Mouse (Mus musculus) forebrain, embryonic 15.5 days (tissue): ENCODE results near the gene Tmem132e. TPM values are rescaled to one million over a fixed set of nuclear protein-coding genes. Genes with fewer than 3 reads are reported as not detected.

ENCODE experiments used
- ATAC-seq: fragments of 200-750 bp; cut with Nextera tagmentation; replicated peaks from 2 replicates; pipeline ENCODE4 v1.8.0; 2017; ENCODE audit warnings: mild to moderate bottlenecking, moderate TSS enrichment, moderate library complexity
- H3K27ac ChIP-seq: fragments of 300-500 bp; sonication (generic); replicated peaks from 2 replicates; pipeline ENCODE4 v1.5.1; 2015; ENCODE audit warnings: mild to moderate bottlenecking, inconsistent platforms
- H3K27me3 ChIP-seq: fragments of 300-500 bp; sonication (generic); 2 replicates; pipeline ENCODE4 v1.6.1; 2015; ENCODE audit warnings: inconsistent platforms
- H3K36me3 ChIP-seq: fragments of 300-500 bp; sonication (generic); 2 replicates; pipeline ENCODE4 v1.6.1; 2015; ENCODE audit warnings: mild to moderate bottlenecking, inconsistent platforms
- H3K4me1 ChIP-seq: fragments of 300-500 bp; sonication (generic); 2 replicates; pipeline ENCODE4 v1.6.1; 2015; ENCODE audit warnings: inconsistent platforms
- H3K4me2 ChIP-seq: fragments of 300-500 bp; sonication (generic); replicated peaks from 2 replicates; pipeline ENCODE4 v1.6.1; 2015; ENCODE audit warnings: mild to moderate bottlenecking, inconsistent platforms
- H3K4me3 ChIP-seq: fragments of 300-500 bp; sonication (generic); 2 replicates; pipeline ENCODE4 v1.5.1; 2015; ENCODE audit warnings: mild to moderate bottlenecking, inconsistent platforms
- H3K9ac ChIP-seq: fragments of 300-500 bp; sonication (generic); replicated peaks from 2 replicates; pipeline ENCODE4 v1.6.1; 2015; ENCODE audit warnings: mild to moderate bottlenecking, inconsistent platforms
- H3K9me3 ChIP-seq: fragments of 300-500 bp; sonication (generic); 2 replicates; pipeline ENCODE4 v1.6.1; 2016; ENCODE audit warnings: inconsistent platforms
- WGBS: fragments of 180-500 bp; shearing (Covaris S2); methylation state at CpG from one replicate; pipeline ENCODE4 v1.1.7; 2015; ENCODE audit warnings: mixed read lengths; 5-methylcytosine and 5-hydroxymethylcytosine counted together
- polyA plus RNA-seq: library from polyadenylated mRNA; unstranded; fragments of >200 nt; fragmentation: Nextera tagmentation; extraction: Ambion mirVana; gene quantifications from 2 replicates; pipeline ENCODE4 v1.2.1, GENCODE M21; 2015

Gene Tmem132e
- 0.69 and 1.0 TPM in 2 replicates for polyA plus RNA-seq

DNA sequence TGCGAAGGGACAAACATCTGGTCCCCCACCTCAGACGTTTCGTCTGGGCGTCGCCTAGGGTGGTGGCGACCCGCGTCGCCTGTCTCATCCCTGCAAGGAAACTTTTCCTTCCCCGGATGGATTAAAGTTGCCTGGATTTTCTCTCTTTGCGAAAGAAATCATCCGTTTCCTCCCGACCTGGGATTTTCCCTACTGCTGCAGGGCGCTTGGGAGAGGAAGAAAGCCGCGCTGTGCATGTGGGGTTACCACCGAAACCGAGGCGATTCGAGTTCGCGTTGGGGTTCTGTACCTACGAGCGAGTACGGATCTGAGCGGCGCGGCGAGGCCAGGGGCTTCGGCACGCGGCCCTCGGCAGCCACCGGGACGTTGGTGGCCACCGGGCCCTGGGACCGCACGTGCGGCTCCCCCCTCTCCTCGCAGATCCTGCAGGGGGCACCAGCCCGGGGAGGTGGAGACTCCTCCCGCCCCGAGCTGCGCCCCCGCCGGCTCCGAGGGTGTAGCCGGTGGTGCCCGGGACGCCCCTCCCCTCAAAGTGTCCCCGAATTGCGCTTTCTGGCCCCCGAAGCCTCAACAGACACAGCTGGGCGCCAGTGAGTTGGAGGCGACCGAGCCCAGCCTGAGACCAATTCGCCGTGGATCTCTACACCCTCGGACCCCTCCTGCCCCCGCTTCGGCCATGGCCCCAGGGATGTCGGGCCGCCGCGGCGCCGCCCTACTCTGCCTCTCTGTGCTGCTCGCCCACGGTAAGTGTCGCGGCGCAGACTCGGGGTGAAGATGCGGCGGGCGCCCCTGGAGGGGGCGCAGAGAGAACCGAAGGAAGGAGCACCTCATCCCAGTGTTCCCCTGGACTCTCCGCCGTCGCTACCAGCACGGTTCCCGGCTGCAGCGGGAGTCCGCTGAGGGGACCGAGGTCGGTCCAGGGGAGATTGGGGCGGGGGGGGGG, at the start of gene Tmem132e:
Tmem132e (plus strand) TSS at position 530 of the 943 bp plus-strand sequence.
- Histone ChIP-seq H3K4me1 (peaks cover 35% of the 10 kb centered on the region), H3K9me3 (no peaks in the 10 kb centered on the region), H3K27ac (peak within 1 kb of the TSS; percentile 11; the same call in 1 of the 2 replicates), H3K4me2 (peak within 1 kb of the TSS; percentile 100), H3K9ac (peak within 1 kb of the TSS; percentile 59), H3K27me3 (peaks cover 38% of the 10 kb centered on the region), H3K4me3 (peak within 1 kb of the TSS; percentile 74), H3K36me3 (no peaks in the 10 kb centered on the region)
- peak; percentile 52 for ATAC-seq
- under 1% methylated on average over 88 of the region's 88 CpGs for WGBS

DNA sequence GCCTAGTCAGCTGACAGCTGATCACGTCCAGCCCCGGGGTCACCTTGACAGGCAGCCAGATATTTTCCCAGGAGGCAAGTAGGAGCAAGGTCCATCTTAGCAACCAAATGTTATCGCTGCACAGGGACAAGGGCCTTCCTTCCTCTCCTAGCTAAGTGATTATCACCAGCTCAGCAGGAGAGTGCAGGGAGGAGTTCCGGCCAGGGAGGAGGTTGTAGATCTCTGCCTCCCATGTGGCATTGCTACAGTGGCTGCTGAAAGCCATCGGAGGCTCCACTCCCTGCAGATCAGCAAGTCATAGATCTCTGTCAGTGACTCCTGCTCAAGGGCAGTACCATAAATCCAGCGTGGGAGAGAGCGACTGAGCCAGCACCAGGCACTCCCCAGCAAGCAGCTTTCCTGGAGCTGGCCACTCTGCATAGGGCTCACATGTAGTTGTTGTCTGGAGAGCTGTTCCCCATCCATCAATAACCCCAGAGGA, 48.7 kb upstream of the Tmem132e start:
- H3K4me1 ChIP-seq: no peaks in the 10 kb centered on the region
- H3K4me2 ChIP-seq: no peak overlapping the region
- no peak for ATAC-seq
- H3K36me3 ChIP-seq: no peaks in the 10 kb centered on the region
- H3K9ac ChIP-seq: no peak overlapping the region
- H3K27ac ChIP-seq: no peak overlapping the region
- H3K27me3 ChIP-seq: no peaks in the 10 kb centered on the region
- no peak overlapping the region for H3K4me3 ChIP-seq
- H3K9me3 ChIP-seq: no peaks in the 10 kb centered on the region
- 47% methylated on average over 7 of the region's 7 CpGs for WGBS

DNA sequence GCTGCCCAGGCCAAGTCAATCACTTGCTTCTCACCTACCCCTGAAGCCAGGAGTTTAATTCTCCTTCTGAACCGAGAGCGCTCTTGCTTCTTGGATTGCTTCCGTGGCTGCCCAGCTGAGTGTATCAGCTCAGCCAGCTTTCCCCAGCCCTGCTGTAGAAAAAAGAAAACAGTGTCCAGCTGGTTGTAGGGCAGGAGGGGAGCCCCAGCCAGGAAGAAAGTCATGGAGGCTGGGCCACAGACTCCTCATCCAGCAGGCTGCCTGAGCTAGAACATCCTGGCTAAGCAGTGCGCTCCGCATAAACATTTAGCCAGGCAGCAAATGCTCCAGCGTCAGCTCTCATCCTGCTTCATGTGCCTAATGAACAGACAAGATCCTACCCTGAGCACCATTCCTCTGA, 48.3 kb upstream of the Tmem132e start:
- Histone ChIP-seq H3K27me3 (no peaks in the 10 kb centered on the region), H3K27ac (no peak overlapping the region), H3K4me1 (no peaks in the 10 kb centered on the region), H3K4me3 (no peak overlapping the region), H3K9me3 (no peaks in the 10 kb centered on the region), H3K36me3 (no peaks in the 10 kb centered on the region), H3K4me2 (no peak overlapping the region), H3K9ac (no peak overlapping the region)
- WGBS: 59% methylated on average over 6 of the region's 6 CpGs
- no peak for ATAC-seq

DNA sequence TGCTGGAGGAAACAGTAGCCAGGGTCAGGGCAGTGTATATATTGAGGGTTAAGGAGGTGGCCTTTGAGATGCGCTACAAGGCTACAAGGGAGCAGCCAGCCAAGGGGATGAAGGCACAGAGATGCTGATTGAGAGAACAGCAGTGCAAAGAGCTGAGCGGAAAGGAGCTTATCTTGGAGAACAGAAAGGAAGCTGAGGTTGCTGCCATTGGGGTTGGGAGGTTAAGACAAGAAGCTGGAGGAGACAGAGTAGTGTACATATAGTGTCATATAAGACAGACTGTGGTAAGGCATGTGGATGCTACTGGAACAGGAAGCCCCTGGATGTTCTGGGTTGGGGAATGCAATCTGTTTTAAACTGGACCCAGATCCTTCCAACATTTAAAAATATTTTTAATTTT, 47.8 kb upstream of the Tmem132e start:
- ATAC-seq: no peak
- no peaks in the 10 kb centered on the region for H3K9me3 ChIP-seq
- H3K9ac ChIP-seq: no peak overlapping the region
- H3K4me1 ChIP-seq: no peaks in the 10 kb centered on the region
- no peaks in the 10 kb centered on the region for H3K36me3 ChIP-seq
- no peaks in the 10 kb centered on the region for H3K27me3 ChIP-seq
- H3K4me3 ChIP-seq: no peak overlapping the region
- H3K4me2 ChIP-seq: no peak overlapping the region
- H3K27ac ChIP-seq: no peak overlapping the region
- 72% methylated on average over 2 of the region's 2 CpGs for WGBS

DNA sequence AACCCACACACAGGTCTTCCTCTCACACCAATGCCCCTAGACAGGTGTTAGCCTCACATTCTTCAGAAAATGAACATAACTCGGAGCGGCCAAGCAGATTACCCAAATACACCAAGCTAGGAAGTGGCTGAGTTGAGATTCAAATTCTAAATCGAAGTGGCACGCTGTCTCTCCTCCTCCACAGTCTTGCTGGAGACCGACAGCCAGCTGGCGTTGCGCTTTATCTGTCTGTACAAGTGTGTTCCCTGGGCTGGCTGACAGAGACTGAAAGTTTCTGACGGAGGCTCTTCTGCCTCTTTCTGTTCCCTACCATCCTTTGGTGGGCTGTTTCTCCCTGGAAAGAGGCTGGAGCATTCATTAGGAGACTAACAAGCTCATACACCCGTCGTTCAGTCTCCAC, 37.7 kb upstream of the Tmem132e start:
- H3K9me3 ChIP-seq: no peaks in the 10 kb centered on the region
- no peak overlapping the region for H3K4me2 ChIP-seq
- no peak overlapping the region for H3K4me3 ChIP-seq
- H3K4me1 ChIP-seq: no peaks in the 10 kb centered on the region
- H3K9ac ChIP-seq: no peak overlapping the region
- WGBS: 84% methylated on average over 10 of the region's 10 CpGs
- no peaks in the 10 kb centered on the region for H3K27me3 ChIP-seq
- no peaks in the 10 kb centered on the region for H3K36me3 ChIP-seq
- ATAC-seq: no peak
- H3K27ac ChIP-seq: no peak overlapping the region

- no peaks in the 10 kb centered on the region for H3K36me3 ChIP-seq
- no peak overlapping the region for H3K4me3 ChIP-seq
- peaks cover 7% of the 10 kb centered on the region; the same call in 1 of the 2 replicates for H3K4me1 ChIP-seq
- no peaks in the 10 kb centered on the region for H3K27me3 ChIP-seq
- WGBS: 54% methylated on average over 11 of the region's 11 CpGs
- H3K9me3 ChIP-seq: no peaks in the 10 kb centered on the region
- H3K4me2 ChIP-seq: no peak overlapping the region
- ATAC-seq: no peak
- H3K27ac ChIP-seq: no peak overlapping the region
- no peak overlapping the region for H3K9ac ChIP-seq
Observed at GRCm38 (mm10) chr11:82370151-82370550, 18.5 kb upstream of the Tmem132e start.

DNA sequence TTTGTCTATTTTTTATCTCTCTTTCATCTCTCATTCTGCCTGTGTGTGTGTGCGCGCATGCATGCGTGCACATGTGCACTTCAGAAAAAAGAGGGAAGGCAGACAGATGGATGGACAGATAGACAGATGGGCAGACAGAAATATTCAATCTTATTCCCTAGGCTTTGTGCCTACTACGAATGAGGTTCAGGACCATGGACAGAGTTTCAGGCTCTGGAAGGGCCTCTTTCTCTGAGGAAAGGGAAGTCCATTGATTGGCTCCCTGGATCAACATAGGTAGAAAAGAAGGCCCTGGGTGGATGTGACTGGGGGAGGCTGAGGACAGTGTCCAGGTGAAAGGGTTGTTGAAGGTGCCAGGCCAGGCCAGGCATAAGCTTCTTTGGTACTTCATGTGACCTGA, 17.1 kb upstream of the Tmem132e start:
- Histone ChIP-seq H3K4me1 (peaks cover 7% of the 10 kb centered on the region; the same call in 1 of the 2 replicates), H3K4me2 (no peak overlapping the region), H3K9ac (no peak overlapping the region), H3K27ac (no peak overlapping the region), H3K27me3 (no peaks in the 10 kb centered on the region), H3K9me3 (no peaks in the 10 kb centered on the region), H3K36me3 (no peaks in the 10 kb centered on the region), H3K4me3 (no peak overlapping the region)
- ATAC-seq: no peak
- 77% methylated on average over 4 of the region's 4 CpGs for WGBS

- Histone ChIP-seq H3K4me2 (no peak overlapping the region), H3K4me1 (peaks cover 14% of the 10 kb centered on the region), H3K9me3 (no peaks in the 10 kb centered on the region), H3K27me3 (peaks cover 3% of the 10 kb centered on the region; the same call in 1 of the 2 replicates), H3K36me3 (no peaks in the 10 kb centered on the region), H3K9ac (no peak overlapping the region), H3K4me3 (no peak overlapping the region), H3K27ac (peak overlapping the region; percentile 40; the same call in 1 of the 2 replicates)
- peak; percentile 78 for ATAC-seq
- WGBS: 11% methylated on average over 3 of the region's 3 CpGs
Observed at GRCm38 (mm10) chr11:82380606-82381202, 8.0 kb upstream of the Tmem132e start.

DNA sequence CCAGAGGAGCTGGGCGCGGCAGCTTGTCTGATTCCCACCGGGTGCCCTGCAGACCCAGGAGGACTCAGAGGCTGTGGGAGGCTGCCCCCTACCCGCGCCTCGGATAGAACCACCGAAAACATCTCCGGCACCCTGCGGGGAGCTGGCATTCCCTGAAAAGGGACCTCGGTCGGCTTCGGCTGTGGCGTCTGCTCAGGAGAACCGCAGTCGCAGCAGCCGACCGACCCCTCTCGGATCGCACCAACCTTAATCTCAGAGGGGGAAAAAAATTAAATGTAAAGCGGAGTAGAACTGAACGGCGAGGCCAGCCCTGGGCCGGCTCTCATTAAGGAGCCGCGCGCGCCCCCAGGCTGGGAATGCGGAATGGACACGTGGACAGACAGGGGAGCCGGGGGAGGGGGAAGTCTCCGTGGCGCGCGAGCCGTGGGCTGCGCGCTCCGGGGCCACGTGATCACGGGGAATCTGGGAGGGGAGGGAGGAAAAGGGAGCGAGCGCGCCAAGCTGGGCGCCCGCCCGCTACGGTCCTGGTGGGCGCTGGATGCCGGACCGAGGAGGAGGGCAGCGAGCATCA, 1.6 kb upstream of the Tmem132e start:
- WGBS: under 1% methylated on average over 50 of the region's 51 CpGs
- H3K27ac ChIP-seq: peak overlapping the region; percentile 11; the same call in 1 of the 2 replicates

DNA sequence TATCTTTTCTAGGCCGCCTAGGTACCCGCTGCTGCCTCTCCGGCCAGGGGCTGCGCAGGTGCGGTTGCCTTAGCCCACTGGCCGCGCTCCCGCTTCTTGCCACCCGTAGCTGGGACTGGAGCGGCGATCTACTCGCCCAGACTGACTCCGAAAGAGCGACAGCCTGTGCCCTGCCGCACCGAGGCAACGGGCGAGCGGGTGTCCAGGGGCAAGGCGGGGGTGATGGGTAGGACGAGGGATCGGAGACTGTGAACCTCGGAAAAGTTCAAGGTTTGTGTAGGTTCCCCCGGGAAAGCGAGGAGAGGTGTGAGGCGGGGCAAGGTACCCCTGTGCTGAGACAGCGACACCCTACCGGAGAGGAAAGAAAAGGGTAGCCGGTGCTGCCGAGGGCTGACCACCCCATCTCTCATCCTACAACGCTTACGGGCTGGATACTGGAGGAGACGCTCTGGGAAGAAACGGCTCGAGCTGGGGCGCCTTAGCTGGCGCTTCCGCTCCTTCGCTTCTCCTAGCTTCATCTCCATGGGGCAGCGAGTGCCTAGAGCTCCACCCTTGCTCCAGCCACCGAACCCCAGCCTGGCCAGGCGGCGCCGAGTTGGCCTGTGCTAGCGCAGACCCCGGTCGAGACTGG, 874 bp upstream of the Tmem132e start:
- ATAC-seq: no peak; the same call in none of the 2 replicates
- Histone ChIP-seq H3K9me3 (no peaks in the 10 kb centered on the region), H3K36me3 (no peaks in the 10 kb centered on the region), H3K4me3 (peak overlapping the region; percentile 74), H3K27me3 (peaks cover 38% of the 10 kb centered on the region), H3K4me1 (peaks cover 35% of the 10 kb centered on the region), H3K4me2 (peak overlapping the region; percentile 100), H3K9ac (peak overlapping the region; percentile 59), H3K27ac (peak overlapping the region; percentile 11; the same call in 1 of the 2 replicates)
- WGBS: under 1% methylated on average over 47 of the region's 47 CpGs

More for the DNA sequence above, 1.6 kb upstream of the Tmem132e start:
- peaks cover 38% of the 10 kb centered on the region for H3K27me3 ChIP-seq
- peak overlapping the region; percentile 59 for H3K9ac ChIP-seq
- ATAC-seq: peak; percentile 71
- peak overlapping the region; percentile 100 for H3K4me2 ChIP-seq
- H3K9me3 ChIP-seq: no peaks in the 10 kb centered on the region
- no peaks in the 10 kb centered on the region for H3K36me3 ChIP-seq
- peak overlapping the region; percentile 74 for H3K4me3 ChIP-seq
- H3K4me1 ChIP-seq: peaks cover 35% of the 10 kb centered on the region

DNA sequence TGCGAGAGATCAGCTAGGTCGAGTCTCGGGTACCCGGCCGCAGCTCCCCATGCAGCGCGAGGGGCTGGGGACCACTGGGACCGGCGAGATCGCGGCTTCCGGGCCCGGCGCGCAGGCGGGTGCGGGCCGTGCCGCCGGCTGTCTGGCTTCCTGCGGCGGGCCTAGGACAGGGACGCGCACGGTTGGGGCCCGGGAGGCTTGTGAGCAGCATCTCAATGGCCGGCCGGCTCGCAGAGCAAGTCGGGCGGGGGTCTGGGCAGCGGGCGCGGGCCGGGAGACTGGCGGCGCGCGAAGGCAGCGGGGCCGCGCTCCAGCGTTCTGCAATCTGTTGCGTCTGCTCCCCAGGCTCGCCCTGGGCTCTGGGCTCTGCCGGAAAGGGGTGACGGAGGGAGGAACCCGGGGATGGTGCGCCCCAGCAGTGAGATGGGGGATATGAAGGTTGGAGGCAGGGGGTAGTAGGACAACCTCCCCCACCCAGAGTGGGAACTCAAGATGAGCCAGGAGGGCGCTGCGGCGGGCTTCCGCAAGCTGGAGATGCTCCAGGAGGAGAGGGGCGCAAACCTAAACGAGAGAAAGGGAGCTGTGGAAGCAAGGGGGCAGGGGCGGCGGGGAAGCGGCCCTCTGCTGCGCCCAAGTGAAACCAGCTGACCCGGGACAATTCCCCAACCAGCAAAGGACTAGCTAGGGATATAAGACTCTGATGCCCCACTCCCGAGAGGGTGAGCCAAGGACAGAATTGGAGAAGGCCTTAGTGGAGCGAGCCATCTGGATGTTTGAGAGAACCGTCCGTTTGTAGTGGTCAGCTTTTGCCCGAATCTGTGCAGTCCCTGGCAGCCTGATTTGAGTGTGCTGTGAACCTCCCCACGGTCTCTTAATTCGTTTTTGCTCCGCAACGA, 944 bp downstream of the Tmem132e start:
- Histone ChIP-seq H3K4me1 (peaks cover 35% of the 10 kb centered on the region), H3K27ac (no peak overlapping the region), H3K9ac (peak overlapping the region; percentile 59), H3K27me3 (peaks cover 38% of the 10 kb centered on the region), H3K36me3 (no peaks in the 10 kb centered on the region), H3K4me3 (peak overlapping the region; percentile 74), H3K9me3 (no peaks in the 10 kb centered on the region), H3K4me2 (peak overlapping the region; percentile 100)
- WGBS: 1% methylated on average over 69 of the region's 69 CpGs
- peak; percentile 49 for ATAC-seq
